Comparison of ENCODE assay signal across 8 mouse cellular contexts in the genomic region with DNA sequence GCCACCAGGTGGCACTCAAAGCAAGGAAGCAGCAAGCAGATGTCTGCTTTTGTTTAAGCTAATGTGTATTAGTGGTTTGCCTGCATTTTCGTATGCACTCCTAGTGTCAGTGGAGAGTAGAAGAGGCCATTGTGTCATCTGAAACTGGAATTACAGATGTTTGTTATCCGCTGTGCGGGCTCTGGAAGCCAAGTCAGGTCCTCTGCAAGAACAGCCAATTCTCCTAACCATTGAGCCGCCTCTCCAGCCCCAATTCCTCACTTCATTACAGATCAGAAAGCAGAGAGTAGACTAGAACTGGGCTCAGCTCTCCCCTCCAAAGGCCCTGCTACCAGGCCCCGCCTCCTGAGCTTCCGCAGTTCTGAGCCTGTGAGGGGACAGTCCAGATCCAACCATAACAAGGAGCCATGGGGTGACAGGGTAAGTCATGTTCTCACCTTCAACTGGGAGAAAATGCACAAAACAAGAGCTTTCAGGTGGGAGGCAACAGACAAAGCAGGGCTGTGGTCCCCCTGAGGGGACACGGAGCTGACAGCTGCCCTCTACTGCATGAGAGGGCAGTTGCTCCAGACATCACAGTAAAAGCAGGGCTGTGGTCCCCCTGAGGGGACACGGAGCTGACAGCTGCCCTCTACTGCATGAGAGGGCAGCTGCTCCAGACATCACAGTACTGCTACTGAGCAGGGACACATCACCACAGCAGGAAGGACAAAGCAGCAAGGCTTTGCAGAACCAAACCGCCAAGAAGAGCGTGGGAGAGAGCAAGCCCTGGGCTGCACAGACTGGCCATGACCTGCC. TPM values are rescaled to one million over a fixed set of nuclear protein-coding genes. Genes with fewer than 3 reads are reported as not detected.
DNase-seq lines count a peak whose midpoint lies in the region; ATAC-seq and TF ChIP-seq lines count a peak whose summit lies in the region.

No protein-coding gene starts in this region.

- WGBS in liver, embryonic 12.5 days (ENCODE audit: insufficient replicate concordance) = 27% methylated on average over 10 of the region's 10 CpGs
- WGBS in bone marrow, adult 2 months = 30% methylated on average over 10 of the region's 10 CpGs
- WGBS in forebrain, embryonic 12.5 days = 23% methylated on average over 10 of the region's 10 CpGs
- WGBS in hindbrain, embryonic 16.5 days = 17% methylated on average over 10 of the region's 10 CpGs
- 23% methylated on average over 10 of the region's 10 CpGs for WGBS in lung, embryonic 16.5 days

- TF ChIP-seq POLR2A in bone marrow, adult 2 months (IDR thresholded peaks at IDR 0.05; ENCODE audit: borderline replicate concordance, control insufficient read depth, low read depth, low read length) = no peak

- no peak overlapping the region for H3K27ac ChIP-seq in liver, embryonic 12.5 days
- H3K27ac ChIP-seq in bone marrow, adult 2 months (ENCODE audit: control insufficient read depth, insufficient read depth, low read depth, low read length, poor library complexity) = no peak overlapping the region
- peak overlapping the region; percentile 81 for H3K27ac ChIP-seq in forebrain, embryonic 12.5 days
- H3K27ac ChIP-seq in hindbrain, embryonic 16.5 days (ENCODE audit: low read depth, low read length) = peak overlapping the region; percentile 77
- 0 out of 2 replicates have a peak overlapping the region, but pooled peaks have one; percentile 15 for H3K27ac ChIP-seq in lung, embryonic 16.5 days (ENCODE audit: low read length)

- no peak overlapping the region for H3K4me2 ChIP-seq in liver, embryonic 12.5 days
- H3K4me2 ChIP-seq in forebrain, embryonic 12.5 days = peak overlapping the region; percentile 27; the same call in 1 of the 2 replicates
- H3K4me2 ChIP-seq in hindbrain, embryonic 16.5 days (ENCODE audit: low read length) = no peak overlapping the region
- H3K4me2 ChIP-seq in lung, embryonic 16.5 days (ENCODE audit: low read depth, low read length) = no peak overlapping the region

- no peak for DNase-seq in liver
- peak; percentile 91 for DNase-seq in retina, postnatal 1 day
- DNase-seq in urinary bladder, adult 2 months (ENCODE audit: low spot score) = no peak

- peak; percentile 20; the same call in 1 of the 2 replicates for TF ChIP-seq CTCF in bone marrow, adult 2 months (IDR thresholded peaks at IDR 0.05; ENCODE audit: control insufficient read depth, insufficient read depth, low read length)

- no peak overlapping the region for H3K9ac ChIP-seq in liver, embryonic 12.5 days
- H3K9ac ChIP-seq in forebrain, embryonic 12.5 days = peak overlapping the region; percentile 29; the same call in 1 of the 2 replicates
- peak overlapping the region; percentile 20 for H3K9ac ChIP-seq in hindbrain, embryonic 16.5 days (ENCODE audit: low read depth, low read length)
- peak overlapping the region; percentile 0; the same call in 1 of the 2 replicates for H3K9ac ChIP-seq in lung, embryonic 16.5 days (ENCODE audit: low read length)

- peak; percentile 28; the same call in 1 of the 2 replicates for ATAC-seq in liver, embryonic 12.5 days
- ATAC-seq in forebrain, embryonic 12.5 days (ENCODE audit: low FRiP score) = peak; percentile 47
- peak; percentile 46 for ATAC-seq in hindbrain, embryonic 16.5 days
- peak; percentile 47 for ATAC-seq in lung, embryonic 16.5 days (ENCODE audit: low read depth)

- no peaks in the 10 kb centered on the region; the same call in 1 of the 2 replicates for H3K4me1 ChIP-seq in liver, embryonic 12.5 days
- H3K4me1 ChIP-seq in bone marrow, adult 2 months (ENCODE audit: control insufficient read depth, insufficient read depth, low read length) = no peaks in the 10 kb centered on the region; the same call in 1 of the 2 replicates
- H3K4me1 ChIP-seq in forebrain, embryonic 12.5 days = peaks cover 22% of the 10 kb centered on the region
- H3K4me1 ChIP-seq in hindbrain, embryonic 16.5 days (ENCODE audit: control insufficient read depth, insufficient read depth, low read depth, low read length) = peaks cover 8% of the 10 kb centered on the region
- peaks cover 5% of the 10 kb centered on the region; the same call in 1 of the 2 replicates for H3K4me1 ChIP-seq in lung, embryonic 16.5 days (replicated peaks; ENCODE audit: control insufficient read depth, insufficient read depth, low read length)

- peaks cover 13% of the 10 kb centered on the region; the same call in 1 of the 2 replicates for H3K36me3 ChIP-seq in liver, embryonic 12.5 days
- H3K36me3 ChIP-seq in forebrain, embryonic 12.5 days (replicated peaks) = peaks cover 14% of the 10 kb centered on the region; the same call in 1 of the 2 replicates
- H3K36me3 ChIP-seq in hindbrain, embryonic 16.5 days (ENCODE audit: control insufficient read depth, insufficient read depth, low read length) = peaks cover 8% of the 10 kb centered on the region; the same call in 1 of the 2 replicates
- H3K36me3 ChIP-seq in lung, embryonic 16.5 days (ENCODE audit: control insufficient read depth, insufficient read depth, low read length) = no peaks in the 10 kb centered on the region

- H3K9me3 ChIP-seq in liver, embryonic 12.5 days (replicated peaks) = no peaks in the 10 kb centered on the region
- H3K9me3 ChIP-seq in forebrain, embryonic 12.5 days = no peaks in the 10 kb centered on the region
- no peaks in the 10 kb centered on the region for H3K9me3 ChIP-seq in hindbrain, embryonic 16.5 days (ENCODE audit: control insufficient read depth, low read length)
- H3K9me3 ChIP-seq in lung, embryonic 16.5 days (ENCODE audit: control insufficient read depth, low read length) = no peaks in the 10 kb centered on the region

- no peak overlapping the region for H3K4me3 ChIP-seq in liver, embryonic 12.5 days
- no peak overlapping the region for H3K4me3 ChIP-seq in bone marrow, adult 2 months (replicated peaks; ENCODE audit: control insufficient read depth, low read depth, low read length)
- H3K4me3 ChIP-seq in forebrain, embryonic 12.5 days (replicated peaks) = no peak overlapping the region
- no peak overlapping the region for H3K4me3 ChIP-seq in hindbrain, embryonic 16.5 days (ENCODE audit: low read length)
- H3K4me3 ChIP-seq in lung, embryonic 16.5 days (ENCODE audit: low read length) = no peak overlapping the region

- H3K27me3 ChIP-seq in liver, embryonic 12.5 days (replicated peaks) = peaks cover 8% of the 10 kb centered on the region; the same call in 1 of the 2 replicates
- H3K27me3 ChIP-seq in forebrain, embryonic 12.5 days = no peaks in the 10 kb centered on the region
- no peaks in the 10 kb centered on the region for H3K27me3 ChIP-seq in hindbrain, embryonic 16.5 days (replicated peaks; ENCODE audit: control insufficient read depth, insufficient read depth, low read length)
- no peaks in the 10 kb centered on the region for H3K27me3 ChIP-seq in lung, embryonic 16.5 days (ENCODE audit: control insufficient read depth, insufficient read depth, low read depth, low read length)

RNA-seq across cellular contexts. Expression of a gene that starts 13.4 kb away (rescaled TPM):
- 7.9 and 8.0 TPM in 2 replicates for polyA plus RNA-seq in liver, embryonic 12.5 days (2016; fragmentation: Nextera tagmentation; extraction: Ambion mirVana)
- polyA plus RNA-seq in bone marrow, adult 2 months (2011; ENCODE audit: insufficient read depth, insufficient read length, low replicate concordance, missing spikeins) = 62.4 and 128 TPM in 2 replicates
- polyA plus RNA-seq in forebrain, embryonic 12.5 days (2016; fragmentation: Nextera tagmentation; extraction: Ambion mirVana) = 3.6 and 3.9 TPM in 2 replicates
- 5.6 and 7.0 TPM in 2 replicates for polyA plus RNA-seq in hindbrain, embryonic 16.5 days (2015; fragmentation: Nextera tagmentation; extraction: Ambion mirVana)
- polyA plus RNA-seq in lung, embryonic 16.5 days (2015; fragmentation: Nextera tagmentation; extraction: Ambion mirVana) = 15.0 and 20.3 TPM in 2 replicates
- 38.7 and 38.8 TPM in 2 replicates for polyA plus RNA-seq in urinary bladder, adult 2 months (2012; rRNA removed)

RNA-seq across cellular contexts. Expression of a gene that starts 26.8 kb away (rescaled TPM):
- 5.0 and 5.2 TPM in 2 replicates for polyA plus RNA-seq in liver, embryonic 12.5 days (2016; fragmentation: Nextera tagmentation; extraction: Ambion mirVana)
- polyA plus RNA-seq in bone marrow, adult 2 months (2011; ENCODE audit: insufficient read depth, insufficient read length, low replicate concordance, missing spikeins) = 0.29 and 5.8 TPM in 2 replicates
- polyA plus RNA-seq in forebrain, embryonic 12.5 days (2016; fragmentation: Nextera tagmentation; extraction: Ambion mirVana) = 14.4 and 16.3 TPM in 2 replicates
- 29.5 and 30.6 TPM in 2 replicates for polyA plus RNA-seq in hindbrain, embryonic 16.5 days (2015; fragmentation: Nextera tagmentation; extraction: Ambion mirVana)
- polyA plus RNA-seq in lung, embryonic 16.5 days (2015; fragmentation: Nextera tagmentation; extraction: Ambion mirVana) = 13.5 and 15.8 TPM in 2 replicates
- polyA plus RNA-seq in urinary bladder, adult 2 months (2012; rRNA removed) = 33.2 and 42.5 TPM in 2 replicates

RNA-seq across cellular contexts. Expression of a gene that starts 55.5 kb away (rescaled TPM):
- polyA plus RNA-seq in liver, embryonic 12.5 days (2016; fragmentation: Nextera tagmentation; extraction: Ambion mirVana) = 0.13 and 0.23 TPM in 2 replicates
- 1.4 TPM in 1 of 2 replicates, not detected in the other for polyA plus RNA-seq in bone marrow, adult 2 months (2011; ENCODE audit: insufficient read depth, insufficient read length, low replicate concordance, missing spikeins)
- polyA plus RNA-seq in forebrain, embryonic 12.5 days (2016; fragmentation: Nextera tagmentation; extraction: Ambion mirVana) = 0.05 and 0.19 TPM in 2 replicates
- polyA plus RNA-seq in hindbrain, embryonic 16.5 days (2015; fragmentation: Nextera tagmentation; extraction: Ambion mirVana) = 3.4 and 3.7 TPM in 2 replicates
- polyA plus RNA-seq in lung, embryonic 16.5 days (2015; fragmentation: Nextera tagmentation; extraction: Ambion mirVana) = 0.84 and 1.4 TPM in 2 replicates
- 40.7 and 65.9 TPM in 2 replicates for polyA plus RNA-seq in urinary bladder, adult 2 months (2012; rRNA removed)

Comparison
In these comparisons a context has a peak if more than half of its experiments do, and no peak if none do; other contexts are left out.
1. H3K27ac ChIP-seq: peak in forebrain, embryonic 12.5 days (single experiment), hindbrain, embryonic 16.5 days (single experiment) and lung, embryonic 16.5 days (single experiment); none in liver, embryonic 12.5 days (single experiment) and bone marrow, adult 2 months (single experiment).
2. Peak in every context shown above with its lines, with median percentiles within 50 percentile points of each other: ATAC-seq.